Mouse (Mus musculus) v-Abl transformed pro-B cells (cell line): ENCODE data around the gene Flcn.

Source experiments
- in situ Hi-C, 2 experiments: fragments of 400-800 bp; cut with MboI; formaldehyde crosslinking; loops; one replicate each; pipeline ENCODE4 v1.15.1; 2025; ENCODE audit not compliant: unreplicated experiment in 2 of 2

The Flcn gene

DNA sequence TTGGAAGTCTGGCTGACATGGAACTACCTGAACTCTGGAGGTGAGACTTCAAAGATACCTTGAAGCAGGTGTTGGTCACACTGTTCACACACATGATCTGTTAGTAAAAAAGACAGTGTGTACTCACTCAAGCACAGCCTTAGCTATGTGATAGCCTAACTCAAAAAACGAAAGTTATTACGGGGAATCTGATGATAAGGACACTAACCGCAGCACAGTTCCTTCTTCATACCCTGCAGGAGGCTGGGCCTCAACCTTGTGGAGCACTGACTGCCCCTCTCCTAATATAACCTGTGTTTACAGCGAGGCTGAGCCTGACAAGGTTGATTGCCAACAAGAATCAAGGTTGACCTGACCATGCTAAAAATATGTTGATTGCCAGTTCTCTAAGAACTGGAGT, 35.3 kb downstream of the Flcn start:
- in situ Hi-C loops: no loop called here

DNA sequence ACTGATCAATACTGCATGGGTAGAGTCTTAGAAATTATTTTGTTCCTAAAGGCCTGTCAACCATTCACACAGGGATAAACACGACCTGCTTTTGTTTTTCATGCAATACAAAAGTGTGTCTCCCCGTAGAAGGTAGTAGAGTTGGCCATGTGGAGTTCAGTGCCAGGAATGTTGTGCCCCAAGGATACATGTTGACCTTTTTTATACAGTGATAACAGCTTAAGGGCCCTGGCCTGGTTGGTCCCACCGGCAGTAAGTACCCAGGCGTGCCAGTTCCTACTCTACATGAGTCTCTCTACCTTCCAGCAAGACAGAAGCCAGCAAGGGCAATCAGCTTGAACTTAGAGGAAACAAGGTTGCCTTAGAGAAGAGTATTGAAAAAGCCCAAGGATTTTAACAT, 36.9 kb downstream of the Flcn start:
- in situ Hi-C loops: no loop called here

DNA sequence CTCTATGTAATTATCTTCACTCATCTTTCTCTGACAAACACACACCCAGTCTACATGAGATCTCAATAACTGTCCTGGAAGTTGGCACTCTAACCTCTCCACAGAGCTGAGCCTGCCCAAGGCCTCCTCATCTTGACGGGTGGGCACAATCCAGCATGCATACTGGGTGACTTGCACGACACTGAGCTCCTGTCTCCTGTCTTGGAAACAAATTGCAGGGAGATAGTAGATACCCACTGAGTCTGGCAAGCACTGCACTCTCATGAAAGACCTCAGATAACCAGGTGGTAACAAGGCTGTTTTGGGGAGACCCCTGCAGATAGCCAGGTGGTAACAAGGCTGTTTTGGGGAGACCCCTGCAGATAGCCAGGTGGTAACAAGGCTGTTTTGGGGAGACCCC, 37.5 kb downstream of the Flcn start:
- in situ Hi-C loops: no loop called here

DNA sequence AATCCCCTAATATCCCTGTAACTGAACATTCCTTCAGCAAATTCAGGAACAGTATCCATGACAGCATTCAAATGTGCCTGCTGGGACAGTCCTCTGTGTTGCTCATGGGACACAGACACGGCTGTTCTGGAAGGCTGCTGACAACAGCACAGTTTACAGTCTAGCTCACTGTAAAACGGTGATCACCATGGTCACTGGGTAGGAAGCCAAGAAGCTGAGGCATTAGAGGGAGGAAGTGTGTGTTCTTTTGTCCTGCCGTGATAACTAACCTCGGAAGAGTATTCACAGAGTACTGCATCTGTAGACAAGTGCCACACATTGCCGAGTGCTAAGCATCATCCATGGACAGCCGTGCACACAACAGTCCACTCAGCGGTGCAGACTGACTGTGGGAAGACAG, 39.1 kb downstream of the Flcn start:
- in situ Hi-C loops: no loop called here

DNA sequence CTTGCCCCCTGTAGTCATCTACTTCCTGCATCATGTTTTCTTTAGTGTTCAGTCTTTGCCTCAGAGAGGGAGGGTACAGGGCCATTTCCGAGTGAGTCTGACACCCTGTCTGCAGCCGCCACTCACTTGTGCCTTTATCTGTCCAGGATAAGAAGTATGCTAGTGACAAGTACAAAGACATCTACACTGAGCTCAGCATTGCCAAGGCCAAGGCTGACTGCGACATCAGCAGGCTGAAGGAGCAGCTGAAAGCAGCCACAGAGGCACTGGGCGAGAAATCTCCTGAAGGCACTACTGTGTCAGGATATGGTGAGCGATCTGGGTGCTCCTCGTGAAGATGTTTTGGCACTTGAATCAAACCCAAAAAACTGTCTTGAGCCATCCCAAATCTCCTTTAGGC, 40.1 kb downstream of the Flcn start:
- in situ Hi-C loops: no loop called here

DNA sequence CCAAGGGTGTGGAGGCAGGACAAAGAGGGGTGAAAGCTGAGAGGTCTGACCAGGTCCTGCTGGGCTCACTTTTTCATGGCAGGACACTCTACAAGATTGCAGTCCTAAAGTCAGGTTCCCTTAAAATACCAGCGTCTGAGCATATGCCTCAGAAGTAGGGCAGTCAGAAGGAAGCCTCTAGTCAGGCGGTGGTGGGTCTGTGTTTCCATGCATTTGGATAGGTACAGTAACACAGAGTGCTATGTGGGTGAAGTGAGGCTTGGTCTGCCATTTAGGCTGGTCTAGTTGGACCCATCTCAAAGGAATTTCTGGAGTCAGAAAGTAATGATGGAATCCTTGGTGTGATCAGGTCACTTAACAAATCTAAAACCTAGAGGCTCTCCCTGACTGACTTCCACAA, 40.5 kb downstream of the Flcn start:
- in situ Hi-C loops: no loop called here

DNA sequence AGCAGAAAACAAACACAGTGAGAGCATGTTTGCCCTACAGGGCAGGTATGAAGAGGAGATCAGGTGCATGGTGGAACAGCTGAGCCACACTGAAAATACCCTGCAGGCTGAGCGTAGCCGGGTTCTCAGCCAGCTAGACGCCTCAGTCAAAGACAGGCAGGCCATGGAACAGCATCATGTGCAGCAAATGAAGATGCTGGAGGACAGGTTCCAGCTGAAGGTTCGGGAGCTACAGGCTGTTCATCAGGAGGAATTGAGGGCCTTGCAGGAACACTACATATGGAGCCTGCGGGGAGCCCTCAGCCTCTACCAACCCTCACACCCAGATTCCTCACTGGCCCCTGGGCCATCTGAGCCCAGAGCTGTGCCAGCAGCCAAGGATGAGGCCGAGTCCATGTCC, 49.0 kb downstream of the Flcn start:
- in situ Hi-C loops: no loop called here

DNA sequence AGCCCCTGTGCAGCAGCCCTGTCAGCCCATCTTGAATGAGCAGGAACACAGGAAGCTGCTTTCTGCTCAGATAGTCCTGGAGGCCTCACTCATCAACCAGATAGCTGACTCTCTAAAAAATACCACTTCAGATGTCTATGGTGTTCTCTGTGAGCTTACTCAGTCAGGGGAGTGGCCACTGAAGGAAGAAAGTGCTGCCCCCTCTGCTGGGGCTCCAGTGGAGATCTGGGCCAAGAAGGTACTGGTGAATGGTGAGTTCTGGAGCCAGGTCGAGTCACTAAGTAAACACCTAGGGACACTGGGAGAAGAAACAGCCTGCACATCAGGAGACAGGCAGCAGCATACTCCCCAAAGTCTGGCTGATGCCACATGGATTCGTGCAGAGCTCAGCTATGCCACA, 50.2 kb downstream of the Flcn start:
- in situ Hi-C loops: no loop called here

DNA sequence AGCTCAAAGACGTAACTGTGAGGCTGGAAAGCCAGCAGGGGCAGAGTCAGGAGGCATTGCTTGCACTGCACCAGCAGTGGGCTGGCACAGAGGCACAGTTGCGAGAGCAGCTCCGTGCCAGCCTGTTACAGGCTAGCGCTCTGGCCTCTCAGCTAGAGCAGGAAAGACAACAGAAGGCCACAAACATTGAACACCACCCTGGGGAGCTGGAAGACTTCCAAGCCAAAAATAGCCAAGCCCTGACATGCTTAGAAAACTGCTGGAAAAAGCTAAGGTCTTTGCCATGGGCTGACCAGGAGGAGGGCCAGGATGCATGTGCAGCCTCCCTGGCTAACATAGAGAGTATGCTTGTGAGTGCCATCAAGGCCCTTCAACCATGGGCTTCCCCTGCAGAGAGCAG, 50.6 kb downstream of the Flcn start:
- in situ Hi-C loops: no loop called here

DNA sequence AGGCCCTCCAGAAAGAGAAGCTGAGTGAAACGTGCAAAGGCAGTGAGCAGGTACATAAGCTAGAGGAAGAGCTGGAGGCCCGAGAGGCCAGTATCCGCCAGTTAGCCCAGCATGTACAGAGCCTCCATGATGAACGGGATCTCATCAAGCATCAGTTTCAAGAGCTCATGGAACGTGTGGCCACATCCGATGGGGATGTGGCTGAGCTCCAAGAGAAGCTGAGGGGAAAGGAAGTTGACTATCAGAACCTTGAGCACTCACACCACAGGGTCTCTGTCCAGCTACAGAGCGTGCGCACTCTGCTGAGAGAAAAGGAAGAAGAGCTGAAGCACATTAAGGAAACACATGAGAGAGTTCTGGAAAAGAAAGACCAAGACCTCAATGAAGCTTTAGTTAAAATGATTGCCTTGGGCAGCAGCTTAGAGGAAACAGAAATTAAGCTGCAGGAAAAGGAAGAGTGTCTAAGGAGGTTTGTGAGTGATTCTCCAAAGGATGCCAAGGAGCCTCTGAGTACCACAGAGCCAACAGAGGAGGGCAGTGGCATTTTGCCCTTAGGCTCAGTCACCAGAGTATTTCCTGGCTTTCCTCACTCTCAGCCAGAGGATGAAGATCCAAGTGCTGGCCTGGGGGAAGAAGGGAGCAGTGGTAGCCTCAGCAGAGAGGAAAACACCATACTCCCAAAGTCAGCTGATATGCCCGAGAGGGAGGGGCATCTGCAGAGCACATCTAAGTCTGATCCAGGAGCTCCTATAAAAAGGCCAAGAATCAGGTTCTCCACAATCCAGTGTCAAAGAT, 51.4 kb downstream of the Flcn start:
- in situ Hi-C loops: no loop called here

DNA sequence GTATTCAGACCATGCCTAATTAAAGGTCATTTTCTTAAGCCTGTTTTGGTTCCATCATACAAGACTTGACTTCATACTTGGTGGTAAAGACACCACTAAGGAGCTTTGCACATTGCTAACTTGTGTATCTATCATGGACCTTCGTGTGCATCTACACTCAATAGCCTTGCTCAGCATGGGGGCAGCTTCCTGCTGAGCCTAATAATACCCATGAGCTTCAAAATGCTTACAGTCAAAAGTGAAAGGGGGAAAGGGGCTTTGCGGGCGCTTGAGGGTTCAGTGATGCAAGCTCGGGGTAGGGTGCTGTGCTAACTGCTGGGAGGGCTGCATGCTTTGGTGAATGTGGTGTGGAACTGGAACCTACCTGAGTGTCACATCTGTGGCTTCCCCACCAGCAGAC, 53.5 kb downstream of the Flcn start:
- in situ Hi-C loops: no loop called here

DNA sequence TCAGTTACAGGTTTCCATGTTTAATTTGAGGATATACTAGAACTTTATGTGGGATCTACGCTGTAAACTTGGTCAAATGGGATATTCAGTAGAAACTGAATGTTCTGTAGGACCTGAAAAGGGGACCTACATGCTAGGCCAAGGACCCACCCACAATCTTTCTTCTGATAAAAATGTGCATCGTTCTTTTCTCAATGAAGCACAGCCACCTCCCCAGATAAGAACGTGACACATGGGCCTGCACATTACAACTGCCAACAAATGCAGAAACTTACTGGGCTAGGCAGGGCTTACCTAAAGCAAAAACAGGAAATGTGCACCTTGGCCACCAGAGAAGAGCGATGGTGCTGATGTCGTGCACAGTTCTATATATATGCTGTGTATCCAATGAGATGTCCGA, 55.3 kb downstream of the Flcn start:
- in situ Hi-C loops: no loop called here

DNA sequence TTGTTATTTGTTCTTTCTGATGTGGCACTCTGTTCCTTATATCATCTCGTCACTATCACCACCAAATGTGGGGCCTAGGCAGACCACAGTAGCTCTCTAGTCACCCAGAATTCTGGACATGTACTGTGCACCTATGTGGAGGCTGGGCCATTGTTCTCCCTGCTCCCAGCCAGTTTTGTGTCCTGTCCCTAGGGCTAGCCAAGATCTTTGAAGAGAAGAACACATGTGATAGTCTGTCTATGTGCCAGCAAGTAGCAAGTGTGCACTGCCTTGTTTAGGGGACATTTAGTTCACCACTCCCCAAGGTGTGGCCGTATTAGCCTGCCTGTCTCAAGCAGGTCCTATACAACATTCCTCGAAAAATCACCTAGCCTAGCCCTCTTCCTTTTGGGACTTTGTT, 60.8 kb downstream of the Flcn start:
- in situ Hi-C loops: loop anchor here (5.0 to 25.0 kb wide), 4 partner anchors 127 to 444 kb away; partner anchors contain the start of genes Wnt9a (in 2 of the 2) and Zkscan17 (in 1 of the 2)

DNA sequence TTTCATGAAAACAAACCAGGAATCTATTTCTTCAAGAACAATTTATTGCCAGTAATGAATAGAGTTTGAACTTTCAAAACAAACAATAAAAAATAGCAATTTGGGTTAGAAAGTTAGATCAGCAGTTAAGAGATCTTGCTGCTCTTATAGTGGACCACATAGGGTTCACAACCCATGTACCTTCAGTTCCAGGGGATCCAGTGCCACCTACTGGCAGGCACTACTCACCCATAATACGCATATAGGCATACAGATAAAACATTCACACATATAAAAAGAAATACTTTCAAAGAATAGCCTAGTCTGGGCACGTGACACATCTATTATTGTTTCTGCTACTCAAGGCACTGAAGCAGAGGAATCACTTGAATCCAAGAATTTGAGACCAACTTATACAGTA, 63.2 kb downstream of the Flcn start:
- in situ Hi-C loops: loop anchor here (5.0 to 25.0 kb wide), 4 partner anchors 124 to 442 kb away; partner anchors contain the start of genes Wnt9a (in 2 of the 2) and Zkscan17 (in 1 of the 2)

DNA sequence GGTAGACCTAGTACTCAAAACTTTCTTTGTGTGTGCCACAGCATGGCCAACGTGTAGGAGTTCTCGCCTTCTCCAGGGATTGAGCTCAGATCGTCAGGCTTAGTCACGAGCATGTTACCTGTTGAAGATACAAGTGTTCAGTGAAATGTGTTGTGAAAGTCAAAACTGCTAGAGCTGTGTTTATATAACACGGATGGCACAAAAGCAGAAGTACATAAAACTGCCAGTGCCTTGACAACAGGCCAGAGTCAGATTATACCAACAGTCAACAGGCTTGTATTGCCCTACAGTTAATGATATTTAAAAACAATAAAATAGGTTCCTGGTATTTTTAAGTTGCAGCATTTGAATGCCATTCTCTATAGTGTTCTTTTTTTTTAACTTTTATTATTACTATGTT, 64.0 kb downstream of the Flcn start:
- in situ Hi-C loops: loop anchor here (5.0 to 25.0 kb wide), 4 partner anchors 124 to 441 kb away; partner anchors contain the start of genes Wnt9a (in 2 of the 2) and Zkscan17 (in 1 of the 2)

DNA sequence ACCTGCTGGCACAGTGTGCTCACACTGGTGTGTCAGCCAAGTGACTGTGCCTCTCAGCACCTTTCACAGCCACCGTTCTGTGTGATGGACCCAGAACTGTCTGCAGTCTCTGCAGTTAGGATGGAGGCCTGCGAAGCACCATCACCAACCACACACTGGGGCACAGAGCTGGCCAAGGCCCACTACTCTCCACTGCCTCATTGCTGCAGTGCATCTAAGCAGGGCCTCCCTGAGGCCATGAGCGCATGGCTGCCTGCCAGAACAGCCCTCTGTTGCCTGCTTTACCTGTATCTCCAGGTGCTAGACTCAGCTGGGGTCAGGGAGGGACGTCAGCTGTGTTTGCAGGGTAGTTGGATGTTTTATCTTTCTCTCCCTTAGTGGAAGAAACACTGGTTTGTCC, 65.4 kb downstream of the Flcn start:
- in situ Hi-C loops: loop anchor here (10.0 to 25.0 kb wide), 3 partner anchors 220 to 440 kb away; partner anchors contain the start of genes Wnt9a (in 2 of the 2) and Zkscan17 (in 1 of the 2)

DNA sequence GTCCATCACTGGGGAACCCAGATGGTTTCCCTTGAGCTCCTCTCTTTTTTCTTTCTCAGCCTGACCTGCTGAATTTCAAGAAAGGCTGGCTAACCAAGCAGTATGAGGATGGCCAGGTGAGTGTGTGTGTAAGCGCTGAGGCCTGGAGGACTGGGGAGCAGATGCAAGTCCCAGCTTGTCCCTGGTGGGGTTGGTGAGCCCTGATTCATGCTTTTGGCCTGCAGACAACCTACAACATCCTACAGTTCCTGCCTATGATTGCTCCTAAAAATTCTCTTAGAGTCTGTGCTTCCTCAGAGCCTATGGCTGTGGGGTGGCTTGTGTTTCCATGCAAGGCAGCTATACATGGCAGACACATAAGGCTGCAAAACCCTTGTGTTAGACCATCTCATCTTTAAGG, 66.1 kb downstream of the Flcn start:
- in situ Hi-C loops: loop anchor here (10.0 to 25.0 kb wide), 3 partner anchors 219 to 439 kb away; partner anchors contain the start of genes Wnt9a (in 2 of the 2) and Zkscan17 (in 1 of the 2)

DNA sequence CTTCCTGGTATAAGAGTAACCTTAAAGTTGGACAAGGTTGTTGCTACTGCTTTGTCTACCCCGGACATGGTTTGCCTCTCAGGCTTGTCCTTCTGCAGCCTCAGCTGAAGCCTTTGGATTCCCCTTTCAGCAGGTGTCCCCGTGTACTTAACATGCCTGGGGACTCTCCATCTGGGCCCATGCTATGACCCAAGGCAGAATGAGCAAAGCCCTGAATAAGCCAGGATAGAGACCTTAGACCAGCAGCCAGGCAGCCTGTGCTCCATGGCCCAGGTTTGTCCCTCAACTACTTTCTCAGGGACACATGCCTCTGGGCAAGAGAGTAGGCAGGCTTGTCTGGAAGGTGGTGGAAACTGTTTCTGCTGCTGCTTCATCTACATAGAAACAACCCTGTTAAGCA, 66.5 kb downstream of the Flcn start:
- in situ Hi-C loops: loop anchor here (10.0 to 25.0 kb wide), 3 partner anchors 219 to 439 kb away; partner anchors contain the start of genes Wnt9a (in 2 of the 2) and Zkscan17 (in 1 of the 2)

DNA sequence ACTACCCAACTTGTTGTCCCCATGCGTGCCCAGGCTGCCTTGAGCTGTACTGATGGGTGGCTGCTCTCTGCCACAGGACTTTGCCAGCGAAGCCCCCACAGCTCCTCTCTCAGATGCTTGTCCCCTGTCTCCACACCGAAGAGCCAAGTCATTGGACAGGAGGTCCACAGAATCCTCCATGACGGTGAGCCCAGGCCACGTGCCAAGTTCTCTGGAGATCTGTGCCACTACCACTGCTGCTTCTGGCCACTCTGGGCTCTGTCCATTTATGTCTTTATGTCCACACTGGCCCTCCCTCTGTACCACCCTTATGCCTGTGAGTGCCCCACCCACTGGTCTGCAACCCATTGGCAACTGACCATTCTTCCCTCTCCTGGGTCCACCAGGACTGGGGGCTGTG, 67.9 kb downstream of the Flcn start:
- in situ Hi-C loops: loop anchor here (10.0 to 25.0 kb wide), 3 partner anchors 217 to 437 kb away; partner anchors contain the start of genes Wnt9a (in 2 of the 2) and Zkscan17 (in 1 of the 2)
